Mouse (Mus musculus): Measurements from ENCODE around the gene Prokr1. TPM values are rescaled to one million over a fixed set of nuclear protein-coding genes. Genes with fewer than 3 reads are reported as not detected.
"Not testable (repeated sequence)": the region's sequence is repeated elsewhere in the genome, so short reads cannot be mapped to it uniquely, and the experiment has no call there.

Gene Prokr1
- total RNA-seq, 2 experiments from 2014 or later = 0.50 to 0.63 TPM

- intact Hi-C loops (cut with DNase I) = no loop called here
- DNase-seq = no peak
These were observed 13.8 kb downstream of the Prokr1 start for GRCm38 (mm10) chr6:87576648-87577330.

- intact Hi-C loops (cut with DNase I); DNase-seq: not testable (repeated sequence)
These were observed 18.7 kb downstream of the Prokr1 start for GRCm38 (mm10) chr6:87571863-87572262.

GRCm38 (mm10) chr6:87567686-87568593, 22.6 kb downstream of the Prokr1 start:
- intact Hi-C loops (cut with DNase I) = no loop called here
- peak; percentile 24 to 53 for DNase-seq

- DNase-seq = peak in 1 of 2 experiments; percentile 47
- intact Hi-C loops (cut with DNase I) = no loop called here
These were observed 25.4 kb downstream of the Prokr1 start for GRCm38 (mm10) chr6:87565166-87565565.

- intact Hi-C loops (cut with DNase I) = no loop called here
These were observed 26.2 kb downstream of the Prokr1 start for GRCm38 (mm10) chr6:87564356-87564755.

GRCm38 (mm10) chr6:87553724-87554123, 36.8 kb downstream of the Prokr1 start:
- intact Hi-C loops (cut with DNase I) = no loop called here
- no peak for DNase-seq

More at GRCm38 (mm10) chr6:87564356-87564755, 26.2 kb downstream of the Prokr1 start:
- DNase-seq = no peak

- intact Hi-C loops (cut with DNase I) = no loop called here
- DNase-seq = no peak
These were observed 38.3 kb downstream of the Prokr1 start for GRCm38 (mm10) chr6:87552054-87552807.

- intact Hi-C loops (cut with DNase I) = no loop called here
- no peak for DNase-seq
These were observed 42.7 kb downstream of the Prokr1 start for GRCm38 (mm10) chr6:87547836-87548235.

- intact Hi-C loops (cut with DNase I) = no loop called here
- DNase-seq = no peak
These were observed 43.1 kb downstream of the Prokr1 start for GRCm38 (mm10) chr6:87547431-87547830.

GRCm38 (mm10) chr6:87545331-87546217, 45.0 kb downstream of the Prokr1 start:
- DNase-seq = no peak
- intact Hi-C loops (cut with DNase I) = no loop called here

- peak in 1 of 2 experiments; percentile 21 for DNase-seq
- intact Hi-C loops (cut with DNase I) = no loop called here
These were observed 48.5 kb downstream of the Prokr1 start for GRCm38 (mm10) chr6:87542027-87542426.

GRCm38 (mm10) chr6:87541171-87541571, 49.4 kb downstream of the Prokr1 start:
- no peak for DNase-seq
- intact Hi-C loops (cut with DNase I) = no loop called here

- DNase-seq = no peak
- intact Hi-C loops (cut with DNase I) = no loop called here
These were observed 51.9 kb downstream of the Prokr1 start for GRCm38 (mm10) chr6:87538376-87539270.

GRCm38 (mm10) chr6:87537678-87538077, 52.9 kb downstream of the Prokr1 start:
- intact Hi-C loops (cut with DNase I) = no loop called here
- no peak for DNase-seq

- DNase-seq = no peak
- intact Hi-C loops (cut with DNase I) = no loop called here
These were observed 54.3 kb downstream of the Prokr1 start for GRCm38 (mm10) chr6:87536270-87536669.

GRCm38 (mm10) chr6:87535651-87536050, 54.9 kb downstream of the Prokr1 start:
- DNase-seq = no peak
- intact Hi-C loops (cut with DNase I) = no loop called here

- no peak for DNase-seq
- intact Hi-C loops (cut with DNase I) = no loop called here
These were observed 55.5 kb downstream of the Prokr1 start for GRCm38 (mm10) chr6:87534855-87535575.

Measured in heart, postnatal 14 days (tissue).